Mouse (Mus musculus) cortical plate, adult 2 months (tissue): Measurements from ENCODE around the gene B3galnt1. TPM values are rescaled to one million over a fixed set of nuclear protein-coding genes. Genes with fewer than 3 reads are reported as not detected.
"Not testable (repeated sequence)": the region's sequence is repeated elsewhere in the genome, so short reads cannot be mapped to it uniquely, and the experiment has no call there.

ENCODE experiments used
- H3K27ac ChIP-seq: fragments of 200-500 bp; 2 replicates; pipeline ENCODE4 v1.5.1; 2012; ENCODE audit warnings: low read length, control low read depth, inconsistent platforms; ENCODE audit not compliant: insufficient read depth
- H3K4me1 ChIP-seq: fragments of 200-500 bp; 2 replicates; pipeline ENCODE4 v1.6.1; 2011; ENCODE audit warnings: low read length; ENCODE audit not compliant: control insufficient read depth, insufficient read depth
- H3K4me3 ChIP-seq: fragments of 200-500 bp; 2 replicates; pipeline ENCODE4 v1.5.1; 2011; ENCODE audit warnings: mild to moderate bottlenecking, low read length, control low read depth; ENCODE audit not compliant: insufficient read depth
- CTCF ChIP-seq: fragments of 200-500 bp; IDR thresholded peaks from 2 replicates; pipeline ENCODE4 v1.5.1; 2011; ENCODE audit warnings: mild to moderate bottlenecking, control low read depth, low read length; ENCODE audit not compliant: insufficient read depth; ENCODE audit errors: extremely low read depth
- POLR2A ChIP-seq: fragments of 200-500 bp; IDR thresholded peaks from 2 replicates; pipeline ENCODE4 v1.6.1; 2011; ENCODE audit warnings: mild to moderate bottlenecking, low read length, control low read depth; ENCODE audit not compliant: insufficient read depth; ENCODE audit errors: extremely low read depth
- polyA plus RNA-seq: library from polyadenylated mRNA; depleted of rRNA; stranded (reverse); fragments of >200 nt; gene quantifications from 2 replicates; pipeline ENCODE4 v1.2.3, GENCODE M21; 2012

Gene B3galnt1
- polyA plus RNA-seq, 1 experiment, result 45.9 TPM

GRCm38 (mm10) chr3:69575577-69575976 is 23.2 kb downstream of the B3galnt1 start:
- TF ChIP-seq CTCF, result no peak
- no peak for TF ChIP-seq POLR2A
- no peaks in the 10 kb centered on the region for H3K4me1 ChIP-seq

DNA sequence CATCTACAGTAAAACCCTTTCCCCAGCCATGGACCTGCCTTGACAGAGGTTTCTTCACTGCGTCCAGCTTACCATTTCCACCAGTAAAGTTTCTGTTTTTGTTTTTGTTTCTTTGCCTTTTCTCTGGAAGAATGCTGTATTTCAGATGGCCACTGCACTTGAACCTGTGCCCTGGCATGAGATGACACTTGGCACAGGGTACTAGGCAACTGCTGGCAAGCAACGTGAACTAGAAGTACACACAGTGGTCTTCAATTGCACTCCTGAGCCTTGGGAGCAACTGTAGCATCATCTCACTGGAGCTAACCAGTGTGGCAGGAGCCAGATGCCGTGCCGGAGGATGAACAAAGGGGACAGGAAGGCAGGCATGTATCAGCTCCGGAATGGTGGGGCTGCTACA is 26.2 kb downstream of the B3galnt1 start:
- no peaks in the 10 kb centered on the region for H3K4me1 ChIP-seq
- no peak overlapping the region for H3K4me3 ChIP-seq
- no peak for TF ChIP-seq POLR2A
- no peak for TF ChIP-seq CTCF
- H3K27ac ChIP-seq, result no peak overlapping the region

More at GRCm38 (mm10) chr3:69575577-69575976, 23.2 kb downstream of the B3galnt1 start:
- H3K27ac ChIP-seq, result no peak overlapping the region
- H3K4me3 ChIP-seq, result no peak overlapping the region

GRCm38 (mm10) chr3:69565586-69565985 is 33.2 kb downstream of the B3galnt1 start:
- H3K4me3 ChIP-seq, H3K27ac ChIP-seq, H3K4me1 ChIP-seq: not testable (repeated sequence)

- H3K4me3 ChIP-seq, result no peak overlapping the region
- no peak overlapping the region for H3K27ac ChIP-seq
- no peak for TF ChIP-seq POLR2A
- TF ChIP-seq CTCF, result no peak
- H3K4me1 ChIP-seq, result peaks cover 6% of the 10 kb centered on the region; the same call in 1 of the 2 replicates
Observed at GRCm38 (mm10) chr3:69563406-69563805, 35.4 kb downstream of the B3galnt1 start.

GRCm38 (mm10) chr3:69561686-69562085 is 37.1 kb downstream of the B3galnt1 start:
- H3K27ac ChIP-seq, result no peak overlapping the region
- peaks cover 8% of the 10 kb centered on the region; the same call in 1 of the 2 replicates for H3K4me1 ChIP-seq
- no peak for TF ChIP-seq CTCF
- TF ChIP-seq POLR2A, result no peak
- H3K4me3 ChIP-seq, result no peak overlapping the region

DNA sequence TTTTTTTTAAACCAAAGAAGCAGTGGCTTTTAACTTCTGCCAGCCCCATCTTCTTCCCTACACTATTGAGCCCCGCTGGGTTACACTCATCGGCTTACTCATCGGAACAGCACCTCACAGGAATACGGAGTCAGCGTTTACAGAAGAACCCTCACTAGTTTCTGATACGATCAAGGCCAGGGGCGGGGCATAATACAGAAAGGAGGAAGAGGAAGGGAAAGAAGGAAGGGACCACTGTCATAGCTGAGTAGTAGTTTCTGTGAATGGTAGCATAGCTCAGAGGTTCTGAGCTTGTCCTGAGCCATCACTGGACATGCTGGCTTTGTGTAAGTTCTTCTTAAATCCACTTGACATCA is 38.8 kb downstream of the B3galnt1 start:
- no peak for TF ChIP-seq POLR2A
- no peak for TF ChIP-seq CTCF
- H3K4me1 ChIP-seq, result peaks cover 8% of the 10 kb centered on the region; the same call in 1 of the 2 replicates
- no peak overlapping the region; the same call in 1 of the 2 replicates for H3K27ac ChIP-seq
- H3K4me3 ChIP-seq, result no peak overlapping the region

DNA sequence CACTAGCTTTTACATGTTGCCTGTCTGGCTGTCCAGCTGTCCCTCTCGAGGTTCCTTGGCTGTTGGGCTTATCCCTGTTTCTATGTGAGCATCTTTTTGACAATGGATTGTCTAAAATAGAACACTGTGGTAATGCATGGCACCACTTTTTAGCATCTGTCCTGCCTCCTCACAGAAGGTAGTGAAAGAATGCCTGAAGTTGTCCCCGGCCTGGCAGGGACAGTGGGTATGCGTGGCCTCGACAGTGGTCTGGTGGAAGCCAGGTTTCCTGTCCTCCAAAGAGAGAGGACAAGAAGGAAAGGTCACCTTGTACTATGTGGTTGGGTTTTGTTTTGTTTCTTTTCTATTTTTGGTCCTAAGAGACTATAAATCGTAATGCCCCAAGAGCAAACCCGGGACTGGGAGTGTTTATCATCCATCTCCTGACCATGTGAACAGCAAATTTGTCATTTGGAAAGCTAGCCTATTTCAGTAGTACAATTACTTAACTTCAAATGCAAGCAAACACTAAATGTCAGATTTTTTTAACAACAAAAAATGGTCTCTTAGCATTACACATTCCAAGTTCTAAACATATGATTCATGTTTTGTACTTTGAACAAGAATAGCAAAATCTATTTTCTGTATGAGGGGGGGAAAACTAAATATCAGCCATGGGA is 39.3 kb downstream of the B3galnt1 start:
- no peak for TF ChIP-seq POLR2A
- TF ChIP-seq CTCF, result no peak
- Histone ChIP-seq H3K27ac (no peak overlapping the region), H3K4me1 (peaks cover 8% of the 10 kb centered on the region; the same call in 1 of the 2 replicates)

GRCm38 (mm10) chr3:69556092-69556778 is 42.5 kb downstream of the B3galnt1 start:
- no peak overlapping the region for H3K4me3 ChIP-seq
- TF ChIP-seq CTCF (no peak), POLR2A (no peak)
- no peak overlapping the region for H3K27ac ChIP-seq
- peaks cover 8% of the 10 kb centered on the region; the same call in 1 of the 2 replicates for H3K4me1 ChIP-seq

More for the DNA sequence above, 39.3 kb downstream of the B3galnt1 start:
- H3K4me3 ChIP-seq, result no peak overlapping the region

GRCm38 (mm10) chr3:69555511-69555910 is 43.2 kb downstream of the B3galnt1 start:
- no peak overlapping the region for H3K4me3 ChIP-seq

DNA sequence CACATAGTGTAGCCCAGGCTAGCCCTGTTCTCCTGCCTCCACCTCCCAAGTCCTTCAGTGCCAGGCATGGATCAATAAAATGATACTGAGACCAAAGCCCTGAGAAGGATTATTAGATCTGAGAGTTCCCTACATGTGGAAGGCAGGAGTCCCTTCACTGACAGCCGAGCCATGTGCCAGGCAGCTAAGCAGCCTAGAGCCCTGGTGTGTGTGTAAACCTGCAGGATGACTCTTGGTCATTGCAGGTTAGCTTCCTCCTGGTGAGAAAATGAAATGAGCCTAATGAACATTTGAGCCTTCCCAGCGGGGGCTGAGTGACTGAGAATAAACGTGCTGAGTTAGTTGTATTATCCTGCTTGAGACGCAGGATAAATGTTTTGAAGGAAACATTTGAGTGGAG is 49.2 kb downstream of the B3galnt1 start:
- no peak overlapping the region for H3K27ac ChIP-seq
- H3K4me3 ChIP-seq, result no peak overlapping the region
- peaks cover 3% of the 10 kb centered on the region; the same call in 1 of the 2 replicates for H3K4me1 ChIP-seq
- TF ChIP-seq POLR2A (no peak), CTCF (no peak)

More at GRCm38 (mm10) chr3:69555511-69555910, 43.2 kb downstream of the B3galnt1 start:
- no peak overlapping the region for H3K27ac ChIP-seq
- TF ChIP-seq POLR2A (no peak), CTCF (no peak)
- peaks cover 8% of the 10 kb centered on the region; the same call in 1 of the 2 replicates for H3K4me1 ChIP-seq
